Mouse (Mus musculus) cerebellum, postnatal 10 days (tissue): ENCODE results near the gene Gzmd.
"Not testable (repeated sequence)": the region's sequence is repeated elsewhere in the genome, so short reads cannot be mapped to it uniquely, and the experiment has no call there.

Source experiments
- DNase-seq, 2 experiments: peaks; one replicate each; pipeline ENCODE4 v3.0.0; 2021; ENCODE audit warnings: mixed read lengths in 2 of 2

Gene Gzmd

GRCm38 (mm10) chr14:56132508-56132907 is at the start of gene Gzmd:
TSS of gene Gzmd (minus strand) at chr14:56132608.
- DNase-seq: not testable (repeated sequence)

GRCm38 (mm10) chr14:56177651-56178050 is 45.2 kb upstream of the Gzmd start:
- peak; percentile 65 to 70 for DNase-seq

- DNase-seq: no peak
These were observed 42.1 kb upstream of the Gzmd start, which contains the start of gene Gzmn for GRCm38 (mm10) chr14:56174499-56174898. TSS of gene Gzmn (minus strand) at chr14:56174599.

- no peak for DNase-seq
These were observed 41.0 kb upstream of the Gzmd start for GRCm38 (mm10) chr14:56173396-56173795.

- DNase-seq: no peak
These were observed 40.3 kb upstream of the Gzmd start for GRCm38 (mm10) chr14:56172744-56173143.

- no peak for DNase-seq
These were observed 35.6 kb upstream of the Gzmd start for GRCm38 (mm10) chr14:56168009-56168408.

- DNase-seq: peak; percentile 24 to 28
These were observed 29.7 kb upstream of the Gzmd start for GRCm38 (mm10) chr14:56162109-56162508.

- not testable (repeated sequence) for DNase-seq
These were observed 27.1 kb upstream of the Gzmd start, which contains the start of gene Gzmg for GRCm38 (mm10) chr14:56159479-56159878. TSS of gene Gzmg (minus strand) at chr14:56159579.

GRCm38 (mm10) chr14:56155340-56155739 is 22.9 kb upstream of the Gzmd start:
- peak in 1 of 2 experiments; percentile 8 for DNase-seq

- DNase-seq: peak; percentile 30 to 39
These were observed 1.3 kb upstream of the Gzmd start for GRCm38 (mm10) chr14:56133675-56134074.

GRCm38 (mm10) chr14:56128341-56128740 is 4.1 kb downstream of the Gzmd start:
- no peak for DNase-seq

GRCm38 (mm10) chr14:56123516-56123915 is 8.9 kb downstream of the Gzmd start:
- DNase-seq: no peak

- no peak for DNase-seq
These were observed 11.9 kb downstream of the Gzmd start, which contains the start of gene Gzme for GRCm38 (mm10) chr14:56120525-56120924. TSS of gene Gzme (minus strand) at chr14:56120625.

- not testable (repeated sequence) for DNase-seq
These were observed 16.7 kb downstream of the Gzmd start for GRCm38 (mm10) chr14:56115531-56116310.

- DNase-seq: no peak
These were observed 26.8 kb downstream of the Gzmd start for GRCm38 (mm10) chr14:56105447-56106180.

- no peak for DNase-seq
These were observed 27.4 kb downstream of the Gzmd start for GRCm38 (mm10) chr14:56105016-56105415.

- DNase-seq: no peak
These were observed 29.0 kb downstream of the Gzmd start for GRCm38 (mm10) chr14:56103452-56103851.

GRCm38 (mm10) chr14:56102386-56102785 is 30.0 kb downstream of the Gzmd start, which contains the start of gene Ctsg:
TSS of gene Ctsg (minus strand) at chr14:56102574.
- no peak for DNase-seq

GRCm38 (mm10) chr14:56098940-56099339 is 33.5 kb downstream of the Gzmd start:
- DNase-seq: peak; percentile 32 to 47

GRCm38 (mm10) chr14:56097597-56097996 is 34.8 kb downstream of the Gzmd start:
- DNase-seq: no peak

GRCm38 (mm10) chr14:56093353-56093752 is 39.1 kb downstream of the Gzmd start:
- no peak for DNase-seq

- no peak for DNase-seq
These were observed 45.7 kb downstream of the Gzmd start for GRCm38 (mm10) chr14:56086711-56087110.

- DNase-seq: no peak
These were observed 47.2 kb downstream of the Gzmd start, which contains the start of gene Mcpt8 for GRCm38 (mm10) chr14:56085167-56085566. TSS of gene Mcpt8 (minus strand) at chr14:56085273.

GRCm38 (mm10) chr14:56082016-56082415 is 50.4 kb downstream of the Gzmd start:
- DNase-seq: peak; percentile 62 to 79
